Mouse (Mus musculus) liver, postnatal 0 days (tissue): ENCODE measurements around the gene Sco1. TPM values are rescaled to one million over a fixed set of nuclear protein-coding genes. Genes with fewer than 3 reads are reported as not detected.
"Not testable (repeated sequence)": the region's sequence is repeated elsewhere in the genome, so short reads cannot be mapped to it uniquely, and the experiment has no call there.

Source experiments
- ATAC-seq: fragments of 200-750 bp; cut with Nextera tagmentation; 2 replicates; pipeline ENCODE4 v1.8.0; 2017; ENCODE audit warnings: mild to moderate bottlenecking, moderate library complexity
- DNase-seq: peaks from one replicate; pipeline ENCODE4 v3.0.0-alpha.2; 2016
- H3K27ac ChIP-seq: fragments of 300-500 bp; sonication (generic); 2 replicates; pipeline ENCODE4 v1.5.1; 2014; ENCODE audit warnings: antibody characterized with exemption, moderate library complexity, mild to moderate bottlenecking, low read depth
- H3K27me3 ChIP-seq: fragments of 300-500 bp; sonication (generic); 2 replicates; pipeline ENCODE4 v1.6.1; 2014; ENCODE audit warnings: low read length, control low read depth, mixed read lengths; ENCODE audit not compliant: insufficient read depth
- H3K36me3 ChIP-seq: fragments of 300-500 bp; sonication (generic); replicated peaks from 2 replicates; pipeline ENCODE4 v1.6.1; 2014; ENCODE audit warnings: mild to moderate bottlenecking, control low read depth, low read length, moderate library complexity, mixed read lengths; ENCODE audit not compliant: insufficient read depth
- H3K4me1 ChIP-seq: fragments of 300-500 bp; sonication (generic); 2 replicates; pipeline ENCODE4 v1.6.1; 2014; ENCODE audit warnings: antibody characterized with exemption, mild to moderate bottlenecking, control low read depth; ENCODE audit not compliant: insufficient read depth
- H3K4me2 ChIP-seq: fragments of 300-500 bp; sonication (generic); 2 replicates; pipeline ENCODE4 v1.6.1; 2014; ENCODE audit warnings: low read depth, mild to moderate bottlenecking, low read length, moderate library complexity, mixed read lengths
- H3K4me3 ChIP-seq: fragments of 300-500 bp; sonication (generic); 2 replicates; pipeline ENCODE4 v1.5.1; 2014; ENCODE audit warnings: low read depth, low read length
- H3K9ac ChIP-seq: fragments of 300-500 bp; sonication (generic); replicated peaks from 2 replicates; pipeline ENCODE4 v1.6.1; 2014; ENCODE audit warnings: mild to moderate bottlenecking, moderate library complexity
- H3K9me3 ChIP-seq: fragments of 300-500 bp; sonication (generic); 2 replicates; pipeline ENCODE4 v1.6.1; 2016; ENCODE audit warnings: mild to moderate bottlenecking, control low read depth, low read length, mixed read lengths
- CTCF ChIP-seq: sonication (generic); IDR thresholded peaks from 2 replicates; pipeline ENCODE4 v1.5.1; 2016; ENCODE audit warnings: antibody characterized with exemption, low read depth
- EP300 ChIP-seq: IDR thresholded peaks from 2 replicates; pipeline ENCODE4 v1.6.1; 2016; ENCODE audit warnings: antibody characterized with exemption, low read depth, mild to moderate bottlenecking
- WGBS: fragments of 180-500 bp; shearing (Covaris S2); extraction: QIAGEN DNeasy Blood & Tissue Kit; methylation state at CpG from one replicate; pipeline ENCODE4 v1.1.7; 2014; ENCODE audit not compliant: insufficient replicate concordance; 5-methylcytosine and 5-hydroxymethylcytosine counted together
- polyA plus RNA-seq: library from polyadenylated mRNA; unstranded; fragments of >200 nt; fragmentation: Nextera tagmentation; extraction: Ambion mirVana; gene quantifications from 2 replicates; pipeline ENCODE4 v1.2.1, GENCODE M21; 2015

Gene Sco1
- polyA plus RNA-seq, 1 experiment from 2014 or later: 7.4 TPM

DNA sequence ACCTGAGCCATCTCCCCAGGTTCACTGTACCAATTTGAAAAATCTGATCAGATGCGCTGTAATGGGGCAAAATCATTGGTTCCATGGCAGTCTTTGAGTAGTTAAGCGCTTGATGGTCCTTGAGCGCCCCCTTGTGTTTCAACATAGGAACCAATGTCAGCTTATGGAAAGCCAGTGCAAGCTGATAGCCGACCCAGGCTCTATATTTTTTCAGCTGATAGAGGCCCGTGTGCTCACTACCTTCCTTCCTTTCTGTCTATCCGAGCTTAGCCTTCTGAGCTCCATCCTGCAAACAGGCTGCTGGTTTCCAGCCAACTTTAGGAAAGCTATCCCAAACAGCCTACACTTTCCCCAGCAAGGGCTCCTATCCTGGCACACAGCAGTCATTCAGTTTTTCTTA, 33.0 kb downstream of the Sco1 start:
- Histone ChIP-seq H3K4me3 (no peak overlapping the region), H3K9me3 (no peaks in the 10 kb centered on the region), H3K36me3 (no peaks in the 10 kb centered on the region), H3K4me2 (no peak overlapping the region), H3K4me1 (no peaks in the 10 kb centered on the region), H3K27me3 (peaks cover 17% of the 10 kb centered on the region), H3K27ac (no peak overlapping the region), H3K9ac (no peak overlapping the region)
- 2% methylated on average over 6 of the region's 6 CpGs for WGBS
- TF ChIP-seq EP300: no peak
- TF ChIP-seq CTCF: peak; percentile 88
- peak; percentile 47 for ATAC-seq
- DNase-seq: peak; percentile 76

DNA sequence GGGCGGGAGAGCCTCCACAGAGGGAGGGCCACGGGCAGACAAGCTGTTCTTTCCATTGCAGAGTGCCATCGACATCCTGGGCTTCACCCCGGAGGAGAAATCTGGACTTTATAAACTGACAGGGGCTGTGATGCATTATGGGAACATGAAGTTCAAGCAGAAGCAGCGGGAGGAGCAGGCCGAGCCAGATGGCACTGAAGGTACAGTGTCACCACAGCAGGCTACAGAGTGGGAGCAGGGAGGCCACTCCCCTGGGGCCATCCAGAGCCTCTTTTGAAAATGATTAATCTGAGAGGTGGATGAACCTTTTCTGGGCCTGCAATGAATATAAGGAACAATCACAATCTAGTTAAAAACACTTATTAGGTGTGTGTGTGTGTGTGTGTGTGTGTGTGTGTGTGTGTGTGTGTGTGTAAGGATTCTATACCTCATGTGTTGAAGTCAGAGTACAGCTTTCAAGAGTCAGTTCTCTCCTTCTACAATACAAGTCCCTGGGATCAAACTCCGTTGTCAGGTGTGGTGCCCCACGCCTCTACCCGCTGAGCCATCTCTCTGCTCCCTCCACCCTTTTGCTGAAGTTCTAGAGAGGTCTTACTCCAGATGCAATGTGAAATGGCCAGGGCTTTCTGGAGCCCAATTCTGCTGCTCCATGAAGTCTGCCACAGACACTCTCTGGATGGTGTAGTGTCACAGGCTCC, 34.1 kb downstream of the Sco1 start:
- DNase-seq (no peak), ATAC-seq (peak; percentile 68)
- Histone ChIP-seq H3K4me1 (no peaks in the 10 kb centered on the region), H3K9me3 (no peaks in the 10 kb centered on the region), H3K4me2 (no peak overlapping the region), H3K9ac (no peak overlapping the region), H3K27me3 (peaks cover 17% of the 10 kb centered on the region), H3K36me3 (no peaks in the 10 kb centered on the region), H3K4me3 (no peak overlapping the region), H3K27ac (no peak overlapping the region)
- no peak for TF ChIP-seq EP300
- 55% methylated on average over 9 of the region's 9 CpGs for WGBS

DNA sequence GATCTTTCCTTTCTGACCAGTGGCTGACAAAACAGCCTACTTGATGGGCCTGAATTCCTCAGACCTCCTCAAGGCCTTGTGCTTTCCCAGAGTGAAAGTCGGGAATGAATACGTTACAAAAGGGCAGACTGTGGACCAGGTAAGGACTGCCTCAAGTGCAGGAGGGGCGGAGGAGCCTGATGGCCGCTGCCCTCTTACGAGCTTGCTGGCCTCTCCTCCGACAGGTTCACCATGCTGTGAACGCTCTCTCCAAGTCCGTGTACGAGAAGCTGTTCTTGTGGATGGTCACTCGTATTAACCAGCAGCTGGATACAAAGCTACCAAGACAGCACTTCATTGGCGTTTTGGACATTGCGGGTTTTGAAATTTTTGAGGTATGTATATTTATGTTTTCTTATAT, 34.8 kb downstream of the Sco1 start:
- Histone ChIP-seq H3K4me2 (no peak overlapping the region), H3K27ac (no peak overlapping the region), H3K4me3 (no peak overlapping the region), H3K9ac (no peak overlapping the region), H3K27me3 (peaks cover 17% of the 10 kb centered on the region), H3K4me1 (no peaks in the 10 kb centered on the region), H3K36me3 (no peaks in the 10 kb centered on the region), H3K9me3 (no peaks in the 10 kb centered on the region)
- no peak for ATAC-seq
- DNase-seq: no peak
- WGBS: 84% methylated on average over 12 of the region's 12 CpGs
- no peak for TF ChIP-seq EP300
- TF ChIP-seq CTCF: no peak

DNA sequence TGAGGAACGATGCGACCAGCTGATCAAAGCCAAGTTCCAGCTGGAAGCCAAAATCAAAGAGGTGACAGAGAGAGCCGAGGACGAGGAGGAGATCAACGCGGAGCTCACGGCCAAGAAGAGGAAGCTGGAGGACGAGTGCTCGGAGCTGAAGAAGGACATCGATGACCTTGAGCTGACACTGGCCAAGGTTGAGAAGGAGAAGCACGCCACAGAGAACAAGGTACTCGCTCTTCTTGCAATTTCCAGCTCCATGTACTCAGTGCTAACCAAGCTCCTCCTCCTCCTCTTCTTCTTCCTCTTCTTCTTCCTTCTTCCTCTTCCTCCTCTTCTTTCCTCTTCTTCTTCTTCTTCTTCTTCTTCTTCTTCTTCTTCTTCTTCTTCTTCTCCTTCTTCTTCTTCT, 39.9 kb downstream of the Sco1 start:
- H3K4me2 ChIP-seq, H3K9ac ChIP-seq, H3K27me3 ChIP-seq, H3K36me3 ChIP-seq, ATAC-seq, H3K9me3 ChIP-seq, DNase-seq, H3K4me1 ChIP-seq, H3K27ac ChIP-seq, H3K4me3 ChIP-seq: not testable (repeated sequence)
- WGBS: 89% methylated on average over 12 of the region's 12 CpGs

DNA sequence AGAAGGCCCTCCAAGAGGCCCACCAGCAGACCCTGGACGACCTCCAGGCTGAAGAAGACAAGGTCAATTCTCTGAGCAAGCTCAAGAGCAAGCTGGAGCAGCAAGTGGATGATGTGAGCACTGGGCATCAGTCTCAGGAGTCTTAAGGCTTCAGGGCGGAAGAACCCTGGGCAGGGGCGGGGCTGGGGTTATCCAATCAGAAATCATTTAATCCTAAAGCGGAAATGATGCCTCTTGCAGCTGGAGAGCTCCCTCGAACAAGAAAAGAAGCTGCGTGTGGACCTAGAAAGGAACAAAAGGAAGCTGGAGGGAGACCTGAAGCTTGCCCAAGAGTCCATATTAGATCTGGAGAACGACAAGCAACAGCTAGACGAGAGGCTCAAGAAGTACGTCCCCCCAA, 40.7 kb downstream of the Sco1 start:
- H3K9me3 ChIP-seq: no peaks in the 10 kb centered on the region
- H3K9ac ChIP-seq: no peak overlapping the region
- TF ChIP-seq CTCF: no peak
- TF ChIP-seq EP300: no peak
- peaks cover 4% of the 10 kb centered on the region; the same call in 1 of the 2 replicates for H3K27me3 ChIP-seq
- no peaks in the 10 kb centered on the region for H3K36me3 ChIP-seq
- 64% methylated on average over 9 of the region's 9 CpGs for WGBS
- no peak overlapping the region for H3K27ac ChIP-seq
- DNase-seq (no peak), ATAC-seq (no peak)
- H3K4me3 ChIP-seq: no peak overlapping the region
- no peak overlapping the region for H3K4me2 ChIP-seq
- H3K4me1 ChIP-seq: no peaks in the 10 kb centered on the region

DNA sequence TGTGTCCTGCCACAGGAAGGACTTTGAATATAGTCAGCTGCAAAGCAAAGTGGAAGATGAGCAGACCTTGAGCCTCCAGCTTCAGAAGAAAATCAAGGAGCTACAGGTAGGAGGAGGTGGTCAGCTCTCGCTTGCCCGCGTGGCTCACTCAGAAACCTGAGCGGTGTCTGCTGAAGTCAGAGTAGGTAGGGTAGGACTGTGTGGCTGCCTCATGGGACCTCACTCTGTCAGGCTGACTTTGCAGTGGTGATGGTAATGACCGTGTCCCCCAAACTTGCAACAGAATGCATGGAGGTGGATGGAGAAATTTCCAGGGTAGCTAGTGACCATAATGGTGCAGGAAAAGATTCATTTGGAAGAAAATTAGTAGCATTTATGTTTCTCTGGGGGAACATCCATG, 41.2 kb downstream of the Sco1 start:
- no peak for DNase-seq
- Histone ChIP-seq H3K27ac (no peak overlapping the region), H3K4me1 (no peaks in the 10 kb centered on the region), H3K9me3 (no peaks in the 10 kb centered on the region), H3K4me2 (no peak overlapping the region), H3K27me3 (peaks cover 4% of the 10 kb centered on the region; the same call in 1 of the 2 replicates), H3K36me3 (no peaks in the 10 kb centered on the region), H3K9ac (no peak overlapping the region), H3K4me3 (no peak overlapping the region)
- ATAC-seq: no peak
- TF ChIP-seq CTCF (no peak), EP300 (no peak)
- WGBS: 94% methylated on average over 5 of the region's 5 CpGs

DNA sequence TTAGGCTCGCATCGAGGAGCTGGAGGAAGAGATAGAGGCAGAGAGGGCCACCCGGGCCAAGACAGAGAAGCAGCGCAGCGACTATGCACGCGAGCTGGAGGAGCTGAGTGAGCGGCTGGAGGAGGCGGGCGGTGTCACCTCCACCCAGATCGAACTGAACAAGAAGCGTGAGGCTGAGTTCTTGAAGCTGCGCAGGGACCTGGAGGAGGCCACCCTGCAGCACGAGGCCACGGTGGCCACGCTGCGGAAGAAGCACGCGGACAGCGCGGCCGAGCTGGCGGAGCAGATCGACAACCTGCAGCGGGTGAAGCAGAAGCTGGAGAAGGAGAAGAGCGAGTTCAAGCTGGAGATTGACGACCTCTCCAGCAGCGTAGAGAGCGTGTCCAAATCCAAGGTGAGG, 42.0 kb downstream of the Sco1 start:
- no peaks in the 10 kb centered on the region for H3K36me3 ChIP-seq
- 57% methylated on average over 29 of the region's 29 CpGs for WGBS
- no peaks in the 10 kb centered on the region for H3K4me1 ChIP-seq
- no peaks in the 10 kb centered on the region for H3K9me3 ChIP-seq
- TF ChIP-seq CTCF (no peak), EP300 (no peak)
- no peak for DNase-seq
- H3K9ac ChIP-seq: no peak overlapping the region
- H3K4me3 ChIP-seq: no peak overlapping the region
- H3K4me2 ChIP-seq: no peak overlapping the region
- no peak for ATAC-seq
- H3K27ac ChIP-seq: no peak overlapping the region
- H3K27me3 ChIP-seq: peaks cover 4% of the 10 kb centered on the region; the same call in 1 of the 2 replicates
